Mouse (Mus musculus): ENCODE results near the gene Bco2.

GRCm38 (mm10) chr9:50525585-50525984, 29.4 kb downstream of the Bco2 start:
- TF ChIP-seq POLR2A (IDR thresholded peaks at IDR 0.05; ENCODE audit: control insufficient read depth, low read depth, low read length): no peak
- no peak for TF ChIP-seq CTCF (IDR thresholded peaks at IDR 0.05; ENCODE audit: control insufficient read depth, insufficient read depth, insufficient replicate concordance, low read depth, low read length)

All from testis, adult 2 months (tissue).